Mouse (Mus musculus) forebrain, embryonic 16.5 days (tissue): ENCODE measurements around the gene Zfp280d. TPM values are rescaled to one million over a fixed set of nuclear protein-coding genes. Genes with fewer than 3 reads are reported as not detected.

ENCODE experiments used
- ATAC-seq: fragments of 200-750 bp; cut with Nextera tagmentation; 2 replicates; pipeline ENCODE4 v1.8.0; 2017; ENCODE audit warnings: mild to moderate bottlenecking, moderate library complexity
- H3K27ac ChIP-seq: fragments of 300-500 bp; sonication (generic); 2 replicates; pipeline ENCODE4 v1.5.1; 2014; ENCODE audit warnings: low read length, control low read depth
- H3K27me3 ChIP-seq: fragments of 300-500 bp; sonication (generic); replicated peaks from 2 replicates; pipeline ENCODE4 v1.6.1; 2014; ENCODE audit warnings: low read length; ENCODE audit not compliant: control insufficient read depth, insufficient read depth
- H3K36me3 ChIP-seq: fragments of 300-500 bp; sonication (generic); 2 replicates; pipeline ENCODE4 v1.6.1; 2014; ENCODE audit not compliant: control insufficient read depth, insufficient read depth
- H3K4me1 ChIP-seq: fragments of 300-500 bp; sonication (generic); replicated peaks from 2 replicates; pipeline ENCODE4 v1.6.1; 2014; ENCODE audit warnings: low read length; ENCODE audit not compliant: control insufficient read depth, insufficient read depth
- H3K4me2 ChIP-seq: fragments of 300-500 bp; sonication (generic); 2 replicates; pipeline ENCODE4 v1.6.1; 2014; ENCODE audit warnings: mild to moderate bottlenecking, low read length, control low read depth
- H3K4me3 ChIP-seq: fragments of 300-500 bp; sonication (generic); replicated peaks from 2 replicates; pipeline ENCODE4 v1.5.1; 2014; ENCODE audit warnings: mild to moderate bottlenecking, low read length, control low read depth
- H3K9ac ChIP-seq: fragments of 300-500 bp; sonication (generic); replicated peaks from 2 replicates; pipeline ENCODE4 v1.6.1; 2014; ENCODE audit warnings: low read depth, low read length, control low read depth
- H3K9me3 ChIP-seq: fragments of 300-500 bp; sonication (generic); 2 replicates; pipeline ENCODE4 v1.6.1; 2016; ENCODE audit warnings: low read length; ENCODE audit not compliant: control insufficient read depth
- WGBS: fragments of 180-500 bp; shearing (Covaris S2); extraction: QIAGEN DNeasy Blood & Tissue Kit; methylation state at CpG from one replicate; pipeline ENCODE4 v1.1.7; 2014; 5-methylcytosine and 5-hydroxymethylcytosine counted together
- polyA plus RNA-seq: library from polyadenylated mRNA; unstranded; fragments of >200 nt; fragmentation: Nextera tagmentation; extraction: Ambion mirVana; gene quantifications from 2 replicates; pipeline ENCODE4 v1.2.1, GENCODE M21; 2015

The Zfp280d gene
- polyA plus RNA-seq, 1 experiment from 2014 or later = 48.9 TPM

DNA sequence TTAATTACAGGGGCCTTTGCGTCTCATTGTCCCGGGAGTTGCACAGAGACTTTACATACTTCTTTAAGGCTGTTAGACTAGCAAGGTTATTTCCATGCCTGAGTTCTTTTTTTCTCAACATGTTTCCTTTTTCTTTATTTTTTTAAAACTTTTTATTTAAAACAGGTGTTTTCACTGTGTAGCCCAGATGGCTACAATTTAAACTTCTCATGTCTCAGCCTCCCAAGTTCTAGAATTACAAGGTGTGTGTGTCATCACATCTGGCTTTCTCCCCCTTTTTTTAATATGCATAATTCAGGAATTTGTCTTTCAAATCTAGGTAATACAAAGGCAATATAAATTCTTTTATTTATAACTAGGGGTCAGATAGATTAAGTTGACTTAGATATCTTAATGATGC, 58.6 kb downstream of the Zfp280d start:
- H3K27ac ChIP-seq = no peak overlapping the region
- H3K4me2 ChIP-seq = no peak overlapping the region
- H3K36me3 ChIP-seq = peaks cover 9% of the 10 kb centered on the region
- WGBS = 96% methylated on average over 2 of the region's 2 CpGs
- H3K4me3 ChIP-seq = no peak overlapping the region
- no peaks in the 10 kb centered on the region for H3K27me3 ChIP-seq
- no peak for ATAC-seq
- H3K9ac ChIP-seq = no peak overlapping the region
- no peaks in the 10 kb centered on the region for H3K9me3 ChIP-seq
- H3K4me1 ChIP-seq = no peaks in the 10 kb centered on the region

- no peak overlapping the region for H3K27ac ChIP-seq
- WGBS = 91% methylated on average over 2 of the region's 2 CpGs
- H3K4me2 ChIP-seq = no peak overlapping the region
- no peaks in the 10 kb centered on the region for H3K9me3 ChIP-seq
- H3K4me3 ChIP-seq = no peak overlapping the region
- no peak for ATAC-seq
- no peak overlapping the region for H3K9ac ChIP-seq
- no peaks in the 10 kb centered on the region for H3K27me3 ChIP-seq
- H3K36me3 ChIP-seq = peaks cover 7% of the 10 kb centered on the region
- H3K4me1 ChIP-seq = no peaks in the 10 kb centered on the region
These were observed 61.4 kb downstream of the Zfp280d start for GRCm38 (mm10) chr9:72336069-72336468.

DNA sequence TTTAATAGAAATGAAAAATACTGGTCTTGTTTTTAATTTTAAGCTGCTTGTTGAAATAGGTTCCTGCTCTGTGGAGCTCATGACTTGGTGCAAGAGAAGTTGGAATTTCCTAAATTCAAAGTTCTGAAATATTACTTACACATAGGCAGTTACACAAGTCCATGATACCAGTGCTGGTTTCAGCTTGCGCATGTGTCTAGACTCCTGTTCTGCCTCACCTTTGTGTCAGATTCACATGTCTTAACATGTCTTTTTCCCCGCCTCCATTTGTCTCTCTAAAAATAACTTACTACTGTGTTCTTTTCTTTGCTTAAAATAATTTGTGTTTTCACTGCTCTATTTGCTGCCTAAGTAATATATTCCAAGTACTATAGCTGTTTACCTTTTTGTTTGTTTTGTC, 64.5 kb downstream of the Zfp280d start:
- ATAC-seq = no peak
- no peaks in the 10 kb centered on the region for H3K4me1 ChIP-seq
- H3K4me2 ChIP-seq = no peak overlapping the region
- no peak overlapping the region for H3K9ac ChIP-seq
- no peaks in the 10 kb centered on the region for H3K27me3 ChIP-seq
- H3K27ac ChIP-seq = no peak overlapping the region
- H3K9me3 ChIP-seq = no peaks in the 10 kb centered on the region
- H3K4me3 ChIP-seq = no peak overlapping the region
- 94% methylated on average over 2 of the region's 2 CpGs for whole genome bisulfite sequencing
- H3K36me3 ChIP-seq = peaks cover 5% of the 10 kb centered on the region

DNA sequence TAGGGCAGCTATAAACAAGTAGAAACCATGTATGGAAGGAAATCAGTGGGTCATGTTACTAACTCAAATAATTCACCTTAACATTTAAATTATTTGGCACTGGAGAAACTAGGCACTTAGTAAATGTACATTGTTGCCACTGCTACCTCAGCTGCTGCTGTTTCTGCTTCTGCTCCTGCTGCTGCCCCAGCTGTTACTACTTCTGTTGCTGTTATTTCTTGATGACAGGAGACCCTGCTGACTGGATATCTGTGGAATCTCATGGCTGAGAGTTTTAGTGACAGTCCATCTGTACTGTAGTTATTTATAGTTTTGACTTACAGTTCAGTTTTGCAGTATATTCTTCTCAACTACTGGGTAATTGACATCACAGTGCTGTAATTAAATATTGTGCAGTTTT, 69.2 kb downstream of the Zfp280d start:
- H3K36me3 ChIP-seq = peaks cover 7% of the 10 kb centered on the region
- no peaks in the 10 kb centered on the region for H3K9me3 ChIP-seq
- H3K4me2 ChIP-seq = no peak overlapping the region
- no peak overlapping the region for H3K9ac ChIP-seq
- no peak for ATAC-seq
- H3K4me3 ChIP-seq = no peak overlapping the region
- no peak overlapping the region for H3K27ac ChIP-seq
- H3K27me3 ChIP-seq = no peaks in the 10 kb centered on the region
- H3K4me1 ChIP-seq = no peaks in the 10 kb centered on the region

DNA sequence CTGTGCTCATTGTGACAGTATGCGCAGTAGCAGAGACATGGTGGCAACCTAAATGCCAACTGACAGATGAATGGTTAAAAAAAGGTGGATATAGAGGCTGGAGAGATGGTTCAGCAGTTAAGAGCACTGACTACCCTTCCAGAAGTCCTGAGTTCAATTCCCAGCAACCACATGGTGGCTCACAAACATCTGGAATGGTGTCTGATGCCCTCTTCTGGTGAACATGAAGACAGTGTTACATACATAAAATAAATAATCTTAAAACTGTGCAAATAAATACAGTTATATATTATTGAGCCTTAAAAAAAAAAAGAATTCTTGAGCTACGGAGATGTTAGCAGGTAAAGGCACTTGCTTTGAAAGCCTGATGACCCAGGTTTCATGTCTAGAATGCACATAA, 97.7 kb downstream of the Zfp280d start:
- WGBS = 91% methylated on average over 2 of the region's 2 CpGs

DNA sequence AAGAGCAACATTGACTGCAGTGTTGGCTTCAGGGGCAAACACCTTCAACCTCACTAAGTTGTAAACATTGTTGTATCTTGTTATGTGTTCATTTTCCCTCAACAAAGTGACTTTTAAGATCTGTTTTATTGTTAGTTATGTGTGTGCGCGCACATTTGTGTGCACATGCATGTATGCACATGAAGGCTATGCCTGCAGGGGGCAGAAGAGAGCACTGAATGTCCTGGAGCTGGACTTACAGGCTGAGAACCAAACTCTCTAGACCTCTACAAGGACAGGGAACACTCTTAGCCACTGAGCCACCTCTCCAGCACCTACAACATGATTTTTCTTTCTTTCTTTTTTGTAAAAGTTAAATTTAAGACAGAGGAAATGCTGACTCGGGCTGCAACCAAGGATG, 99.4 kb downstream of the Zfp280d start:
- WGBS = 96% methylated on average over 3 of the region's 3 CpGs
- Histone ChIP-seq H3K27me3 (no peaks in the 10 kb centered on the region), H3K4me3 (no peak overlapping the region), H3K36me3 (no peaks in the 10 kb centered on the region), H3K4me2 (no peak overlapping the region), H3K9me3 (no peaks in the 10 kb centered on the region), H3K4me1 (no peaks in the 10 kb centered on the region), H3K27ac (no peak overlapping the region), H3K9ac (no peak overlapping the region)
- no peak for ATAC-seq

More for the DNA sequence above, 97.7 kb downstream of the Zfp280d start:
- no peak overlapping the region for H3K4me2 ChIP-seq
- H3K4me1 ChIP-seq = no peaks in the 10 kb centered on the region
- no peaks in the 10 kb centered on the region for H3K9me3 ChIP-seq
- no peak overlapping the region for H3K27ac ChIP-seq
- H3K27me3 ChIP-seq = no peaks in the 10 kb centered on the region
- no peak overlapping the region for H3K9ac ChIP-seq
- no peak for ATAC-seq
- H3K4me3 ChIP-seq = no peak overlapping the region
- no peaks in the 10 kb centered on the region for H3K36me3 ChIP-seq

- Histone ChIP-seq H3K9me3 (no peaks in the 10 kb centered on the region), H3K27me3 (no peaks in the 10 kb centered on the region), H3K4me1 (no peaks in the 10 kb centered on the region), H3K4me2 (no peak overlapping the region), H3K4me3 (no peak overlapping the region), H3K27ac (no peak overlapping the region), H3K36me3 (no peaks in the 10 kb centered on the region), H3K9ac (no peak overlapping the region)
- WGBS = 40% methylated on average over 4 of the region's 4 CpGs
- ATAC-seq = peak; percentile 95
These were observed 100.3 kb downstream of the Zfp280d start for GRCm38 (mm10) chr9:72374996-72375395.

DNA sequence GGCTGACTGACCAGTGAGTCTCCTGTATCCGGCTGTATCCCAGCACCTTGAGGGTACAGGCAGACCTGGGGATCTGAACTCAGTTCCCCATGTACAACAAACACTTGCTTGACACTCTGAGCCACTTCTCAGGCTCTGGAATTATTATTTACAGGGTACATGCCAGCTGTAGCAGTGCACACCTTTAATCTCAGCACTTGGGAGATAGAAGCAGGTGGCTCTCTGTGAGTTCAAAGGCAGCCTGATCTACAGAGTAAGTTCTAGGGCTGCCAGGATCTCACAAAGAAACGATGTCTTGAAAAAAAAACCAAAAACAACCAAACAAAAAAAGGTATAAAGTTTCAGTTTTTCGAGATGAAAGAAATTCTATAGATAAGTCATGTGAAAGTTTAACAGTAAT, 101.0 kb downstream of the Zfp280d start:
- Histone ChIP-seq H3K27me3 (no peaks in the 10 kb centered on the region), H3K4me2 (no peak overlapping the region), H3K9ac (no peak overlapping the region), H3K4me3 (no peak overlapping the region), H3K9me3 (no peaks in the 10 kb centered on the region), H3K27ac (peak overlapping the region; percentile 29), H3K4me1 (no peaks in the 10 kb centered on the region), H3K36me3 (no peaks in the 10 kb centered on the region)
- WGBS = 83% methylated on average over 3 of the region's 3 CpGs
- 0 out of 2 replicates have a peak, but pooled peaks have one; percentile 7 for ATAC-seq

DNA sequence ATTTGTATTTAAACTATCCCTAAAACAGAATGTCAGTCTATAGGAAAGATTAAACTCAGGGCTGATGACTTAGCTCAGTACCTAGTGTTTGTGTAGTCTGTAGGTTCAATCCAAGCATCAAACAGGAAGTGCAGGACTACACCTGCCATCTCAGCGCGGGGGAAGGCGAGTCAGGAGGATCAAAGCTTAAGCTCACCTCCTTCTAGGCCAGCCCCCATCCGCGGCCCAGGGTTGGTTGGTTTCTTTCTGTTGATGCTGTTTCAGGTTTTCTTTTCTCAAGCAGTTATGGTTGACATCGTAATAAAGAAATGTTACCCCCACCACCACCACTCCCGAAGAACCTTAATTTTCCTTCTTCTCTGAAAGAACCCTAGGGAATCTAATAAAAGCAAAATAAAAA, 111.1 kb downstream of the Zfp280d start:
- 86% methylated on average over 7 of the region's 7 CpGs for WGBS
- no peak for ATAC-seq

GRCm38 (mm10) chr9:72388934-72389333, 114.3 kb downstream of the Zfp280d start:
- no peak for ATAC-seq
- Histone ChIP-seq H3K36me3 (no peaks in the 10 kb centered on the region), H3K9me3 (no peaks in the 10 kb centered on the region), H3K27me3 (no peaks in the 10 kb centered on the region), H3K4me1 (peaks cover 11% of the 10 kb centered on the region), H3K9ac (no peak overlapping the region), H3K4me3 (no peak overlapping the region), H3K27ac (no peak overlapping the region), H3K4me2 (no peak overlapping the region)
- 87% methylated on average over 4 of the region's 4 CpGs for whole genome bisulfite sequencing

More for the DNA sequence above, 111.1 kb downstream of the Zfp280d start:
- H3K9ac ChIP-seq = no peak overlapping the region
- H3K4me2 ChIP-seq = no peak overlapping the region
- no peak overlapping the region for H3K4me3 ChIP-seq
- H3K4me1 ChIP-seq = no peaks in the 10 kb centered on the region
- no peak overlapping the region for H3K27ac ChIP-seq
- H3K36me3 ChIP-seq = no peaks in the 10 kb centered on the region
- no peaks in the 10 kb centered on the region for H3K27me3 ChIP-seq
- H3K9me3 ChIP-seq = no peaks in the 10 kb centered on the region
